Mouse (Mus musculus) gastrocnemius, postnatal 36 days (tissue): ENCODE measurements around the gene Pcca. TPM values are rescaled to one million over a fixed set of nuclear protein-coding genes. Genes with fewer than 3 reads are reported as not detected.

Experiments
- DNase-seq, 2 experiments: peaks; one replicate each; pipeline ENCODE4 v3.0.0; 2022
- intact Hi-C: fragments of 180-260 bp; cut with DNase I; formaldehyde crosslinking; loops from one replicate; pipeline ENCODE4 v1.15.1; 2025
- long read RNA-seq, 2 experiments: library from polyadenylated mRNA; stranded (forward); transcript quantifications; one replicate each; pipeline ENCODE4 v2.0.0; 2021
- total RNA-seq, 2 experiments: library from RNA; stranded (reverse); gene quantifications; 2 replicates each; pipeline ENCODE4 v1.2.3; 2021

Pcca gene
- total RNA-seq = 10 to 100 TPM; 42.3 to 42.5 TPM
- long read RNA-seq, experiment 1, transcript Pcca-201 (24 exons, 2,592 nt) = major isoform, 13 of 24 reads
- long read RNA-seq, experiment 1, partial matches to known transcripts = 6 of 24 reads
- long read RNA-seq, experiment 1, other reads (novel, unspliced or antisense) = 5 of 24 reads
- long read RNA-seq, experiment 2, transcript Pcca-201 (24 exons, 2,592 nt) = major isoform, 17 of 28 reads
- long read RNA-seq, experiment 2, partial matches to known transcripts = 4 of 28 reads
- long read RNA-seq, experiment 2, other reads (novel, unspliced or antisense) = 7 of 28 reads

DNA sequence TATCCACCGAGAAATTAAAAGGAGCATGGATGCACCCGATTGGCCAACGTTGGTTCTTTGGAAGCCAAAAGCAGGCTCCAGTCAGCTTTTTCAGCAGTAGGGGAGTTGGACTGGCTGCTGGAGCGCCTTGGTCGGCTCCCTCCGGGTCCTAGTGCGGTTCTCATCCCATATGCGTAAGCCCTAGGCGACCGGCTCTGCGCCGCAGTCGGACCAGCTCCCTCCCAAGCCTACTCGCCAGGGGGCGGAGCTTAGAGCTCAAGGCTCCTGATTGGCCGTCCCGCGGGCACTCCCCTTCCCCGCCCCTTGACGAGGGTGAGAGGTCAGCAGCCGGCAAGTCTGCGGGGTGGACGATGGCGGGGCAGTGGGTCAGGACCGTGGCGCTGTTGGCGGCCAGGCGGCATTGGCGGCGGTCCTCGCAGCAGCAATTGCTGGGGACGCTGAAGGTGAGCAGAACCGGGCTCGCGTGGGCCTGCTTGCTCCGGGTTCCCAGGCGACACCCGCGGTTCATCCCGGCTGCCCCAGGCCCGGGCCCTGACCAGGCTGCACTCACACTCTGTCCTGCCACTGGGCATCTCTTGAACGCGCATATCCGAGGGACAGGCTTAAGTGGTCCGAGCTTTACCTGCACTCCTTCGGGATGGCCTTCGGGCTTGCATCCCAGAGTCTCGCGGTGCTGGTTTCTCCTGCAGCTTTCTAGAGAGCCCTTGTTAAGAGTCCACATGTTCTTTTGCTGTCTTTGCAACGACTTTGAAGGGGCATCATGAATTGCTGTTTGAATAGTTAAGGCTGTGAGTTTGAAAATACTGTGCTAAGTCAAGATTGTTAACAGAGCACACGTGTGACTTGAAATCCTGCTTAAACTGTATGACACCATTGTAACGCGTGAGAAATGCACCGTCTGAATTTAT, at the start of gene Pcca:
TSS of gene Pcca (plus strand) at position 308 of the 908 bp plus-strand sequence.
- DNase-seq = peak; percentile 94 to 97
- intact Hi-C loops = no loop called here

DNA sequence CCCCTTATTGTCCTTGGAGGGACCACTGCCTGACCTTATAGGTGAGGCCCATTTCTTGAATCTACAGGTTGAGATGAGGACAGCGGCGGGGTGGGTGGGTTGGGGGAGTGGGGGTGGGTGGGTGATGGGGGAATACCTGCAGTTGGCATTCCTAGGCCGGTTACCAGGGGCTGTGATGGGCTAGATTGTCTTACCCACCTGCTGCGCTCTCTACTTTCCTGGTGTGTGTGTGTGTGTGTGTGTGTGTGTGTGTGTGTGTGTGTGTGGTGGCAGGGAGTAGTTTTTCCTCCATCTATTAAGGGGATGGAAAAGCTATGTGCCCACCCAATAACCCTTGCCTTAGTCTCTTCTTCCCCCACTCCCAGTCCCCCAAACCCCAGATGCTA, 49.7 kb upstream of the Pcca start:
- DNase-seq = no peak
- intact Hi-C loops = no loop called here

DNA sequence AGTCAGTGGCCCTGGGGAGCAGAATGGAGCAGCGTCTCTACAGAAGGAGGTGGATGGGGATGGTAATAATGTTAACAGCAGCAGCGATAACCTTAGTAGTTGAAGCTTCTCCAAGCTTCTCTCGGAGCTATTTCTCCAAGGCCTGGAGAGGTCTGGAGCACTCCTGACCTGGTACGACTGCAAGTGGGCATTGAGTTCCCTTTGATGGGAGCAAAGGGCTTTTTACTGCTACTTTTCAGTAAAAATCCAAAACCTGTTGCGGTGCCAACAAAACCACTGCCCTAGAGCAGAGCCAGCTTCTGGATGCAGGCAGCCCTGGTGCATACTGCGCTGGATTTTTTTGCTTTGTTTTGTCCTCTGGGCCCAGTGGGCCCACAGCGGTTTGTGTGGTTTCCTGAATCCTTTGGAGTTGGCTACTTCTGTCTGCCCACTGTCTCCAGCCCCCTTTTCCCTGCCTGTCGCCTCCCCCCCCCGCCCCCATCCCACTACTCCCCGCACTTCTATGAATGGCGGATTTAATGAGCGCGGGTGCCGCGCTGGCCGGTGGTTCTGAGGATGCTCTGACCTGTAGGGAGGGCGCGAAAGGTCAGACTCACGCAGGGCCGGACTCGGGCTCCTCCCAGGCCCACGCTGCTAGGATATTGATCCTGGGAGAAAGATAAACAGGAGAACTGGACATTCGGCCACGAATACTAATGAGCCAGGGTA, 49.1 kb upstream of the Pcca start:
- intact Hi-C loops = no loop called here
- no peak for DNase-seq

DNA sequence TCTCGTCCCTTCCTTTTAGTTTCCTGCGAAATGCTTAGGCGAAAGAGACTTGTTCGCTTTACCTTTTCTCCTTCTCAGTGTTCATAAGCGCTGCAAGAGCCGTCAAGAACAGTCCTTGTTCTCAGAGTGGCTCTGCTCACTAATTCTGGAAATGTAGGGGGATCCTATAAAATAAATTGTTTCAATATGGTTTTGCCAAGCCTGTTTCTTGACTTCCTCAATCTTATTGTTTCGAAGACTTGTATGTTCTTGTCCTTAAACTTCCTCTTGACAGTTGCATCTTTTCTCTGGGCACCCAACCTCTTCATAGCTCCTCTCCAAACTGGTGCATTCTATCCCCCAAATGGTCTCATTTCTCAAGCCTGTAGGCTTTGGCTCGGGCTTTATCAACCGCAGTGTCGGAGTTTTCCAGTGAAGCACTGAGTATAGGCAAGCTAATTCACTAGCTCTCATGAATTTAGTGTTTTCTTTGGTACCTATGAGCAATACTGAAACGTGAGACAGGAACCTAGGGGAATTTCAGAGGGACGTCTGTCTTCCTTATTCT, 48.4 kb upstream of the Pcca start:
- intact Hi-C loops = no loop called here
- no peak for DNase-seq

DNA sequence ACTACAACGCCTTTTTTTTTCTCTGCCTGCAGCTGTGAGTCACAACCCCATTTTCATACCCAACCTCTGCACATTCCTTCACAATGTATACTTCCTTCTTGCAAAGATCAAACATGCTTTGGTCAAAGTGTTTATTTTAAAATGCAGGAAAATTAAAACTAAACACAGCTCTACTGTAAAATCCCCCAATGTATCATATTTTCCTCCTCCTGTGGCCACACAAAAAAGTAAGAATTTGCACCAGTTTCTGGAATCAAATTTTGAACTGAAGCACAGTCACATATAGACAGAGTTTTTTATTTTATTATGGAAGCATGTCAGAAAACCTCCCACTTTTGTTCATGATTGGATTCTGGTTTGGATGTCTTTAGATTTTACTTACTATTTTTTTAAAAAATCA, 47.5 kb upstream of the Pcca start:
- intact Hi-C loops = no loop called here
- no peak for DNase-seq

DNA sequence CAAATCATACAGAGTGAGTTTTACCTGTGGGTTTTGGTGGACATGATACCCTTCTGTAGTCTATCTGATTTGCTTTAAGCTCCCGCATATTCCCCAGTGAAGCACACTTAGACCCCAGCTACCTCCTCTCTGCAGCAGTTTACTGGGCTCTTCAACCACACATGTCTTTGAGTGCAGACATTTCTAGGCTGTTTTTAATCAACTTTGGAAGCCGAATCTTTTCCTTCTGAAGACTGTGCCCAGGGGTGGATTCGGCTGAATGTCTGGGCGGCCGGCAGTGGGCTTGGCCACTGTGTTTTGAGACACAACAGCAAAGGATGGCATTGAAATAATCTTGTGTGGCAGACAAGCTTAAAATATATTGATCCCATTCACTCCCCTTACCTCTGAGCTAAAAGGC, 46.8 kb upstream of the Pcca start:
- intact Hi-C loops = no loop called here

DNA sequence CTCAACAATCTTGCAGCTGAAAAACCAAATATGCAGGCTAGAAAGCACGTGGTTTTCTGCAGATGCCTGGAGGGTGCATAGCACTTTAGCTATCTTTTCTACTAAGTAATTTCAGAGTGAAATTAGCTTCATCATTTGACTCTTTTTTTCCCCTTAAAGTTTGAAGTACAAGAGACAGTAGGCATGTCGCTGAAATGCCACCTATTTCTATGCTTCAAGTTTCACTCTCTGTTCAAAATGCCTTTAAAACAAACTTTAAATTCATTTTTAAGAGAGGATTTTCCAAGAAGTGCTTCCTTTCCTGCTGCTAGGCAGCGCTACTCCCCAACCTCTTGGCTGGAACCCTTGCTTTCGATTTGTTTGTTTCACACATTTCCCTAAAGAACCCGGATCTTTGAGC, 45.1 kb upstream of the Pcca start:
- intact Hi-C loops = no loop called here
- DNase-seq = no peak

More for the DNA sequence above, 46.8 kb upstream of the Pcca start:
- DNase-seq = no peak

DNA sequence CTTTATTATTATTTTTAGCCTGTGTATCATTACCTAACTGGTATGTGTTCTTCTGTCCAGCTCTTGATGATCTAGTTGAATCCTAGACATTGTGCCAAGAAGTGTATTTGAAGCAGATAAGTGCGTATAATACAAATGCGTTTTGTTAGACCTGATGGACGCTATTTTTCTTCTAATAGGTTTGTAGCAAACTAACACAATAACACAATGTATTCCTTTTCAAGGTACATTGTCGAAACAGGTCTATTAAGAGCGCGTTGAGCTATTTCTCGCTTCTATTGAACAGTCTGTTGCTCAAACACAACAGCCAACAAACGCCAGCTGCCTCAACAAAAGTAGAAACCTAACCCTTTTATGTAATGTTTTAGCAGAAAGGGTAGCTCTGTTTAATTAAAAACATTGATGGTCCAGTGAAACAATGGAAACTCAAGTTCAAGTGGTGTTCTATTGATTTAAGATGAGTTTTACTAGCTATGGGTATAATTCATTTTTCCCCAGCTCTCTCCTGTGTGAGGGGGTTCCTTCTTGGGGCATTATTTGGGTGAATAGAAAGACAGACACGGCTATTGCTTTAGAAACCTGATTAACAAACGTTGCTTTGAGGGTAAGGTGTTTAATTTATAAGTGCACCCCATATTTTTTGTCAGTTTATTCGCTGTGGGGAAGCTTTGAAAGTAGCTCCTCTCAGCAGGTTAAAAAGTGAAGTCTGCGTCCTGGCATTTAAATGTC, 44.3 kb upstream of the Pcca start:
- intact Hi-C loops = loop anchor here (10.0 kb wide), 1 partner anchor 385 kb away; no protein-coding TSS in a partner anchor
- DNase-seq = no peak

DNA sequence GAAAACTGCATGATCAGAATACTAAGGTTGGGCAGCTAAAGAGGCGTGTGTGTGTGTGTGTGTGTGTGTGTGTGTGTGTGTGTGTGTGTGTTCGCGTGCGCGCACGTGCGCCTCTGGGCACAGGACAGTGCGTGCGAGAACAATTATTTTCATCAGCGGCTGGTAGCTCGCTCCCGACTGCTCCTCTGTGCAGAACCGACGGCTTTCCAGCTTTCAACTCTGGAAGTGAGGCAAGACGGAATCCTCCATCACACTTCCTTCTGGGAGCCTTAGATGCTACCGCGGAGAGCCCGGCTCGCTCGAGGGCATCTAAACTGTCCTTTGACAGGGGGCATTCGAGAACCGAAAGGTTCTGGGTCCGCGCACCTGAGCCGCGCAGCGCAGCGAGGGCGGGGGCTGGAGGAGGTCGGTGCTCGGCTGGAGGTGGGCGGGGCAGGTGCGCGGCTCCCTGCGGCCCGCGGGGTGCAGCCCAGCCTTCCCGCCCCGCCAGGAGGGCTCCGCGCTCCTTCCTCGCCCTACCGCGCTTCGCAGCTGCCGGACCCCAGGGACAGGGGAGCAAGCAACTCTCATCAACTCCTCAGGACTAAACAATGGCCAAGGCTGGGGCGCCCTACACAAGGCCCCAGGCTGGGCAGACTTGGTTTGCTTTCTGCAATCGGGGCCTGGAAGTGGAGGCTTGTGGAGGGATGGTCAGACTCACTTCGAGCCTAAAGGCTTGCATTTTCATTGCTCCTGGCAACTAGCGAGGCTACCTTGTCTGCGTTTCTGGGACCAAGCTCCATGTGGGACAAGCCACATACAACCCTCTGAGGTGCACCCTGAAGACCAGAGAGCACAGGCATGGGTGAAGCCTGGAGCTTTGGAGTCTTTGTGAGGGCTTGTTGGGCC, 43.4 kb upstream of the Pcca start, which contains the start of gene Gm10837:
TSS of gene Gm10837 (plus strand) at position 146 of the 888 bp plus-strand sequence.
- intact Hi-C loops = loop anchor here (10.0 kb wide), 1 partner anchor 384 kb away; no protein-coding TSS in a partner anchor
- no peak for DNase-seq

DNA sequence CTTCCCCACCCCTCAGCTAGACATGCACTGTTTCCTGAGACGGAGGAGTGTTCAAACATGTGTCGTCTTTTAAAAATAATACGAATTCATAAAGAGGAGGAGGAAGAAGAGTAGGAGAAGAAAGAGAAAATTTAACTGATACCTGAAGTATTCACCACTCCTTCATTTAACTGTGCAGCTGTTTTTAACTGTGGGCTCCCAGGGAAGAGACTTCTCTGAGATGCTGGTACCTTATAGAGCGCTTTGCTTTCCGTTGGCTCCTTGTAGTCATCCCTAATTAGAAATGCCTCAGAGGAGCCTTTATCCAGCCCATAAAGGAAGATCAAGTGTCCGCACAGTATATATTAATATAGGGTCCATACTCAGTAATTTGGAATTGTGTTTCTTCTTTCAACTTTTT, 42.6 kb upstream of the Pcca start:
- DNase-seq = no peak
- intact Hi-C loops = loop anchor here (10.0 kb wide), 1 partner anchor 383 kb away; no protein-coding TSS in a partner anchor

DNA sequence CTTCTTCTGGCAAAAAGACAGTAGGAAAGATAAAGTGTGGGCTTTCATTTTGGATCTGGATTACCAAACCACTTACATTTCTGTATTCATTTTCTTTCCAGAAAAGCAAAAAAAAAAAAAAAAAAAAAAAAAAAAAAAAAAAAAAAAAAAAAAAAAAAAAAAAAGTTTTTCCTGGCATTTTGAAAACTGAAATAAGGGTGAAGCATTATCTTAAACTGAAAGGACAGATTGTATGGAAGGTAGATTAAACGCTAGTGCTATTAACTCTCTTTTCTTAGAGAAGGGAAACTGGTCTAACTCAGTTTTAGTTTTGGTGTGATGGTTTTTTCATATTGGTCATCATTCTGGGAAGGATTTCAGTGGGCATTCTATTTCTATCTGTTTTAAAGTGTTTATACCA, 42.1 kb upstream of the Pcca start:
- intact Hi-C loops = loop anchor here (10.0 kb wide), 1 partner anchor 383 kb away; no protein-coding TSS in a partner anchor

DNA sequence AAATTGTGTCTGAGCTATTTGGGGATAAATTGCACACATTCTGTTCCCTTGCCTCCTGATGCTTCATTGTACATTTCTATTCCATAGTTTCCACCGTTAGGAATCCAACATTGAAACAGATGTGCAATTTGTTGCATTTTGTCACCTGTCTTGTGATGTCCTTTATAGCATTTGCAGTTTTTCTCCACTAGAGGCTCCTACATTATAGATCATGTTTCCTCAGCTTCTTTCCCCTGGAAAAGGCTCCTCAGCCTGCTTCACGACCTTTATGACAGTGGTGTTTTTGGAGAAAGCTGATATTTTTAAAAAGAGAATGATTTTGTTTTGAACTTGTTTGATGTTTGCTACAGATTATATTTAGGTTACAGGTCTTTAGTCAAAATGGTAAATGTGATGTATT, 25.1 kb upstream of the Pcca start:
- no peak for DNase-seq
- intact Hi-C loops = no loop called here

More for the DNA sequence above, 42.1 kb upstream of the Pcca start:
- no peak for DNase-seq

DNA sequence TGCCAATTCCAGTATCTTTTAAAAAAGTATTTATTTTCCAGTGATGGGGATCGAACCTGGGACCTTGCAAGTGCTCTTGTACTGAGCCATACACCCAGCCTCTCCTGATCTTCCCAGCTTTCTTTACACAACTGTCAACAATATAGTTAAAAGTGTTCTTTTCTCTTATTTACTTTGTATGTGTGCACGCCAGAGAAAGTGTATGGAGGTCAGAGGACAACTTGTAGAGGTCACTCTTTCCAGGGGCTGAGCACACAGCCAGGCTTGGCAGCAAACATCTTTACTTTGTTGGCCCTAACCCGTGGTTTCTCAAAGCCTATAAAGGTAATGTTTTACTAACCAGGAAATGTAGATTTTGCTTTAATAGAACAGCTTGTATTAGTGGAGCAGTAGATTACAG, 22.6 kb upstream of the Pcca start:
- intact Hi-C loops = no loop called here
- no peak for DNase-seq

DNA sequence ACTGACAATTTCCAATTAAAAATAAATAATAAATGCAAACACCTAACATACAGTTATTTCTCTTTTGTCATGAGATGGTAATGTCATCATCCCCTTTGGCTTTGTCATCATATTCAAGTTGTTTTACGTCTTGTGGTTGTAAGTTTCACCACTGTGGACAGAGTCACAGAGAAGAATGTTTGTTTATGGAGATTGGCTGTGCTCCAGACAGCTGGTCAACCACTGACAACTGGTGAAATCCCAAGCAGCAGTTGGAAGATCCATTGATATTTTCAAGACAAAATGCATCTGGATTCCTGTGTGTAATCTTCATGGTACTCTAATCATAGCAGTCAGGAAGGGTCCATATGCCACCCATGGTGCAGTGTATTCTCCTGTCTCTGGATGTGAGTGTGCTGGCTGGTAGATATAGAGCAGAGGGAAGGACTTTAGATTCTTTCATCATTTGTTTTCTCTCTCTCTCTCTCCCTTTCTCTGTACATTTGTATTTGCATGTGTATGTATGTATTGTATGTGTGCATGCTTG, 20.6 kb upstream of the Pcca start:
- DNase-seq = no peak
- intact Hi-C loops = no loop called here

DNA sequence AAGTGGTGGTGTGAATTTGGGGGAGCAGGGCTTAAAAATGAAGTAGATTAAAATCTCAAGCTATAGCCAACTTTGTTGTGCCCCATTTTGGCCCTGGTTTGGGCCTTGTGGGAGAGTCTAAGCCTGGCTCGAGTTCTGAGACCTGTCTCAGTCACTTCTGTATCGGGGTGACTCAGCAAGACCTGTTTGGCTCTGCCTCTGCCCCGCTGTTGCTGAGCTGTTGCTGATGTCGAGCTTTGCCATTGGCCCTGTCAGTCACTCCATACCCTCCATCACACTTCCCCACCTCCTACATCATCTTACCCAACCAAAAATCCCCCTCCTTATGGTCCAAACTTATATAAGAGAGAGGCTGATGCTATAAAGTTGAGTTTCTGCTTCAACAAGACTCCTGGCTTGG, 5.6 kb upstream of the Pcca start:
- DNase-seq = no peak
- intact Hi-C loops = no loop called here

DNA sequence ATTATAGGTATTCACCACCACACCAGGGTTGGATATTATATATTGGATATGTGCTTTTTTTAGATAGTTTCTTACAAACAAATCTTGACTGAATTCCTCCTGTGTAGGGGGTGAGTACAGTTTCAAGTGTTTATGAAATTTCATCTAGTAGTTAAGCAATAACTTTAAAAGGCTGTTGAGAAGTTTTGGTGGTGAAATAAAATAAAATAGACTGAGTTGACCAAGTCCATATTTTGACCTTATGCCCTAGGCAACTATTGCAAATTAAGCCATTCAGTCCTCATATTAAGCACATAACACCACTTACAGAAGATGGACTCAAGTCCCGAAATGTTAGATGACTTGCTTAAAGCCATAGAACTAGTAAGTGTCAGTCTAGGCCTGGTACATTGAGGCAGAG, 1.9 kb downstream of the Pcca start:
- DNase-seq = no peak
- intact Hi-C loops = no loop called here

DNA sequence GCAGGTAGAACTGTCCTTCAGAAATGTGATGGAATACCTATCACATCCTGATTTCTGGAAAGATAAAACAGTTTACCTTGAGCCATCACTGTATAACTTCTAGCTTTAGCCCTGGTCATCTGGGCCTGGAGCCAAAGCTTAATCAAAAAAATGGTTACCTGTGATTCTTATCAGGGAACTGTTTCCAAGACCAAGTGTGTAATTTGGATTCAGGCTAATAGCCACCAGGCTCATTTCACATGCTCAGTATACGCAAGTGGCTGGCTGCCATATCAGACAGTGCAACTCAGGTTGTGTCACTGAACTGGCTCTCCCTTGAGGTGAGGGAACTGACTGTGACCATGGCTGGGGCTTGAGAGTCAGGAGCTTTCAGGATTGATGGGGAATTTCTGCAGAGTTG, 14.3 kb downstream of the Pcca start:
- intact Hi-C loops = no loop called here
- DNase-seq = no peak

DNA sequence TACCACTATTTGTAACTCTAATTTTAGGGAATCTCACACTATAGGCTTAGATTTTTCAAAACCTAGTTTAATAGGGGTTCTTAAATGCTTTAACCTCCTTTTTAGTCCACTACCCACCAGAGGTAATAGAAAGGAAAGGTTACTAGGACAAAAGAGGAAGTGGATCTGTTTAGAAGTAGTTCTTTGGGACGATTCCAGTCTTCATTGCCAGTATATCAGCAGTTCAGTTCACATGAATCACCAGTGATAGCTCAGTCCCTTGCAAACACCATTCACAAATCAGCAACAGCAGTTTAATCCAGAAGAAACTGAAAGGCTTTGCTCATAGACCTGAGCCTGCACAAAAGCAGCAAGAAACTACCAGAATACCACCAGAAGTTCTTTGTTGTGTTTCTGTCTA, 14.8 kb downstream of the Pcca start:
- intact Hi-C loops = no loop called here
- DNase-seq = no peak
